Mouse (Mus musculus) midbrain, embryonic 15.5 days (tissue): ENCODE results near the gene Pkn3. TPM values are rescaled to one million over a fixed set of nuclear protein-coding genes. Genes with fewer than 3 reads are reported as not detected.
"Not testable (repeated sequence)": the region's sequence is repeated elsewhere in the genome, so short reads cannot be mapped to it uniquely, and the experiment has no call there.

ENCODE experiments used
- ATAC-seq: fragments of 200-750 bp; cut with Nextera tagmentation; replicated peaks from 2 replicates; pipeline ENCODE4 v1.8.0; 2017; ENCODE audit warnings: moderate TSS enrichment
- H3K27ac ChIP-seq: fragments of 300-500 bp; sonication (generic); 2 replicates; pipeline ENCODE4 v1.5.1; 2015; ENCODE audit warnings: mild to moderate bottlenecking, inconsistent platforms
- H3K27me3 ChIP-seq: fragments of 300-500 bp; sonication (generic); replicated peaks from 2 replicates; pipeline ENCODE4 v1.6.1; 2015; ENCODE audit warnings: inconsistent platforms
- H3K36me3 ChIP-seq: fragments of 300-500 bp; sonication (generic); replicated peaks from 2 replicates; pipeline ENCODE4 v1.6.1; 2015; ENCODE audit warnings: inconsistent platforms
- H3K4me1 ChIP-seq: fragments of 300-500 bp; sonication (generic); 2 replicates; pipeline ENCODE4 v1.6.1; 2015; ENCODE audit warnings: inconsistent platforms
- H3K4me2 ChIP-seq: fragments of 300-500 bp; sonication (generic); 2 replicates; pipeline ENCODE4 v1.6.1; 2015; ENCODE audit warnings: inconsistent platforms, mild to moderate bottlenecking, moderate library complexity
- H3K4me3 ChIP-seq: fragments of 300-500 bp; sonication (generic); 2 replicates; pipeline ENCODE4 v1.5.1; 2015; ENCODE audit warnings: mild to moderate bottlenecking, inconsistent platforms
- H3K9ac ChIP-seq: fragments of 300-500 bp; sonication (generic); 2 replicates; pipeline ENCODE4 v1.6.1; 2015; ENCODE audit warnings: mild to moderate bottlenecking, inconsistent platforms
- H3K9me3 ChIP-seq: fragments of 300-500 bp; sonication (generic); 2 replicates; pipeline ENCODE4 v1.6.1; 2016; ENCODE audit warnings: inconsistent platforms
- WGBS: fragments of 180-500 bp; shearing (Covaris S2); methylation state at CpG from one replicate; pipeline ENCODE4 v1.1.7; 2015; ENCODE audit warnings: mixed read lengths; 5-methylcytosine and 5-hydroxymethylcytosine counted together
- polyA plus RNA-seq: library from polyadenylated mRNA; unstranded; fragments of >200 nt; fragmentation: Nextera tagmentation; extraction: Ambion mirVana; gene quantifications from 2 replicates; pipeline ENCODE4 v1.2.1, GENCODE M21; 2015

Gene Pkn3
- polyA plus RNA-seq, 1 experiment from 2014 or later: 1.8 TPM

DNA sequence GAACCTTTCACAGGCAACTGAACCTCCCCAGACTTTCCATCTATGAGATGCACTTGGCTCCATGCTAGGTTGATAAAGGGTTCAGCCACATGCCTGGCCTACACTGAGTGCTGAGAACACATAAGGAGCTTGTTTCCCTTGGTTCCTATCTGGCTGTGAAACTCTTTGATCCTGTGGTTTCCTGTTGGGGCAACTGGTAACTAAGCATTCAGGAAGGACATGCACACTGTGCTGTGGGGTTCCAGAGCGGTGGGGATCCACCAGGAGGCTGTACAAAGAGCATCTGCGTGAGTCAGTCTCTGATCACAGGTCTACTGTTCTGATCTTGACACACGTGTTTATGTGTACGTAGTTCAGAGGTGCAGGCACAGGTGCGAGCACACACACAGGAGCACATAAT lies 35.1 kb downstream of the Pkn3 start:
- Histone ChIP-seq H3K9me3 (no peaks in the 10 kb centered on the region), H3K9ac (no peak overlapping the region), H3K27me3 (no peaks in the 10 kb centered on the region), H3K36me3 (peaks cover 45% of the 10 kb centered on the region), H3K4me1 (no peaks in the 10 kb centered on the region), H3K27ac (no peak overlapping the region), H3K4me2 (no peak overlapping the region), H3K4me3 (no peak overlapping the region)
- 87% methylated on average over 5 of the region's 5 CpGs for WGBS
- no peak for ATAC-seq

DNA sequence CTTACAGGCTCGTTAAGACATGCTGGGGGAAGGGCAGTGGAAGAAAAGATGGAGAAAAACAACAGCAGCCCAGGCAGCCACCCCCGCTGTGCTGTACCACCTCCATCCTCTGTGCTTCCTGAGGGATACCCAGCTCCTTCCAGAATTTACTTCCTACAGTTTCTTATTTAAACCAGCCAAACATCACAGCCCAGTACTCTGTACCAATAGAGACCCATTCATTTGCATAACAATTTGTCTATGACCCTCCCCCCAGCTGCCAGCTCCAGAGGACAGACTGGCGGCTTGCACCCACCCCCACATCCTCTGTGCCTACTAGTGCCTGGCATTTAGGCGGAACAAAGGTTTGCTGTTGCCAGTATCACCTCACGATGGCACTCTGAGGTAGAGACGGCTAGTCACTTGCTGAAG lies 42.2 kb downstream of the Pkn3 start:
- Histone ChIP-seq H3K9ac (no peak overlapping the region; the same call in 1 of the 2 replicates), H3K27ac (peak overlapping the region; percentile 52), H3K4me2 (peak overlapping the region; percentile 5; the same call in 1 of the 2 replicates)

DNA sequence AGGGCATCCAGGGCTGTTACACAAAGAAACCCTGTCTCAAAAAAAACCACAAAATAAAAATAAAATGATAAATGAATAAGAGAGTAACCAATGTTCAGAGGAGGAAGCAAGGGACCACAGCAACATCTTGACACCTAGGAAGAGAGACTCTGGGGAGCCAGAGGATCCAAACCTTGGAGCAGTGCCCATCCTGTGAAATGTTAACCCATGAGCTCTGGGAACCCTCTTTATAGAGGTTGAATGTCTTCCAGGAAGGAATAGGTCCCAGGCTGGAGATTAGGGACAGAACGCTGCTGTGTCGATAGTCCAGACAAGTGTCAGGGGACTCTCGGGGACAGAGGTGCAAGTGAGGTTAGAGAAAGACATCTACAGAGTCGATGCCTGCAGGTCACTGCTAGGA lies 42.8 kb downstream of the Pkn3 start:
- peak overlapping the region; percentile 49; the same call in 1 of the 2 replicates for H3K27ac ChIP-seq
- no peak overlapping the region; the same call in 1 of the 2 replicates for H3K9ac ChIP-seq
- H3K4me1 ChIP-seq: peaks cover 43% of the 10 kb centered on the region
- H3K27me3 ChIP-seq: no peaks in the 10 kb centered on the region
- H3K4me2 ChIP-seq: no peak overlapping the region
- WGBS: 77% methylated on average over 4 of the region's 4 CpGs
- no peak overlapping the region for H3K4me3 ChIP-seq
- no peaks in the 10 kb centered on the region for H3K9me3 ChIP-seq
- no peak for ATAC-seq
- H3K36me3 ChIP-seq: no peaks in the 10 kb centered on the region

More for the DNA sequence above, 42.2 kb downstream of the Pkn3 start:
- Histone ChIP-seq H3K27me3 (no peaks in the 10 kb centered on the region), H3K4me3 (no peak overlapping the region), H3K4me1 (peaks cover 37% of the 10 kb centered on the region), H3K36me3 (no peaks in the 10 kb centered on the region), H3K9me3 (no peaks in the 10 kb centered on the region)
- ATAC-seq: no peak
- 10% methylated on average over 6 of the region's 6 CpGs for WGBS

DNA sequence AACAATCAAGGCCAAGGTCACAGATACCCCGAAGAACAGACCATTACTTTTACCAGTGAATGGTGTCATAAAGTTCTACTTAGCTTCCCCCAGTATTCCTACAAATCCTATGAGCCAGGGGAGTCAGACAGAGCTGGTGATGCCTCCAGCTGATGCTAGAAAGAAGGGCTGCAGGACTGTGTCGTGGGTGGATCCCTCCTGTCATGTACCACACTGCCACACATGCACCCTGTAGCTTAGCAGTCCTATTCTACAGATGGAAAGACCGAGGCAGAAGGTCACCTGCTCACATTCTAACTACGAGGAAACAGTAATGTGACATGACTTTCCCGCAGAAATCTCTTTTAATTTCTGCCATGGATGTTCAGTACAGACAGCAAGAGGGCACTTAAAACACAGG lies 45.3 kb downstream of the Pkn3 start:
- Histone ChIP-seq H3K36me3 (no peaks in the 10 kb centered on the region), H3K9ac (no peak overlapping the region), H3K27me3 (no peaks in the 10 kb centered on the region), H3K4me3 (no peak overlapping the region), H3K4me2 (peak overlapping the region; percentile 93; the same call in 1 of the 2 replicates), H3K4me1 (peaks cover 46% of the 10 kb centered on the region), H3K27ac (no peak overlapping the region), H3K9me3 (no peaks in the 10 kb centered on the region)
- 85% methylated on average over 5 of the region's 5 CpGs for WGBS
- no peak for ATAC-seq

DNA sequence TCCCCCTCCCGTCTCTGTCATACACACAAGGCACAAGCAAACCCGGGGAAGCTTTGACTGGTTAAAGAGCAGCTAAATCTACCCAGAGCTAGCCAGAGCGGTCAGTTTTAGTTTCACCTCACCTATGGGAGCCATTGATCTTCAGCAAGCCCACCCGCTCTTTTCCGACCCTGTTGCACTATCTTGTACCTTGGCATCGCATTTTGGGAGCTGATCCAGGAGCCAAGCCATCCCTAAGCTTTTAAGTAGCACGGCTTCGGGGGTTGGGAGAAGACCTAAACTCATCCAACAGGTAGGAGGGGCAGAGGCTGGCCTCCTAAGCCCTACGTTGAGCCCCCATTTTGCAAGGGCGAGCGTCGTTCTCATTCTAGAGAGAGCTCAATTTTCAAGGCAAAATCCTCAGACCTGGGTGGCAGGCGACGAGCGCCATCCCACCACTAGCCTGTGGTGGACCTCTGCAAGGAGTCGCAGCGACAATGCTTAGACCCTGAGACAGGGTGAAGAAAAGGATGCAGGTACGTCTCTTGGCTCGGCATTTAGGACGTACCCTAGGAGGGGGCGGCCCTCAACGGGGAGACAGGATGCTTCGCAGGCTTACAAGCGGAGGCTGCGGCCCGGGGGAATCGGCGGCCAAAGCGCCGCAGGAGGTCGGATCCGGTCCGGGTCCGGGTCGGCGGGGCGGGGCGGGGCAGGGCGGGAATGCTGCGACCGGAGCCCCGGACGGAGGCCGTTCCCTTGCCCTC lies 46.4 kb downstream of the Pkn3 start:
- no peaks in the 10 kb centered on the region for H3K36me3 ChIP-seq
- H3K9me3 ChIP-seq: no peaks in the 10 kb centered on the region
- peak overlapping the region; percentile 70 for H3K4me3 ChIP-seq
- H3K27me3 ChIP-seq: no peaks in the 10 kb centered on the region
- peak overlapping the region; percentile 93 for H3K4me2 ChIP-seq
- peak overlapping the region; percentile 92 for H3K27ac ChIP-seq
- H3K9ac ChIP-seq: peak overlapping the region; percentile 86
- peak; percentile 85 for ATAC-seq
- 3% methylated on average over 35 of the region's 44 CpGs for WGBS
- H3K4me1 ChIP-seq: peaks cover 45% of the 10 kb centered on the region

DNA sequence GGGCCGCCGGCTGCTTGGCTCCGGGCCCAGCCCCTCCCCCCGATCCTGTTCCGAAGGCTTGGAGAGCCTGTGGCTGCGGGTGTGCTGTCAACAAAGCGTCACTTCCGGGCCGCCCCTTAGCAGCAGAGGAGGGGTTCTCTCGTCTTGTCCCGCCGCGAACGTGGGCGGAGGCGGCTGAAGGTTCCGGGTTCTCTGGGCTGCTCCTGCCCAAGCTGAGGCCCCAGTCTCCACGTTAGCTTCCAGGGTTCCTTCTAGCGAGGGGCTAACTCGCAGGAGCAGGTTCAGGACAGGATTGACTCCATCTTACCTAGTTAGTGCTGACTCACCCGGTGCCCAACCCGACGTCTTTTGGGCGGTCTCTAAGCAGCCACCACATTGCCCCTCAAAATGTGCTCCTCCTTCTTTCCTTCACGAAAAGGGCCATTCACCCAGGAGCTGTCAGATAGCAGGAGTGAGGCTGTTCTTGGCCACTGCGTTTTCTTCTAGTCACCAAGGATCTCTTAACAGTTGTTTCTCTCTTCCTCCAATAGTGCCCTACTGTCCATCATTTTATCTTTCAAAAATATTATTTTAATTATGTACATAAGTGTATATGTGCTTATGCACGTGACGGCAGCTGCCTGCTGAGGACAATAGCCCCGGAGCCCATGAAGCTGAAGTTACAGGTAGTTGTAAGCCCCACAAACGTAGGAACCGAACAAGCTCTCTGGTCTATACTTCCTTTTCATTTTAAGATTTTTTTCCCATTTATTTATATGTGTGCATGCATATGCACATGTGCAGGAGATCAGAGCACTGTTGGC lies 47.2 kb downstream of the Pkn3 start, which contains the start of gene Zer1:
Gene Zer1, minus strand, starts transcription at position 114 of the 803 bp plus-strand sequence.
- Histone ChIP-seq H3K4me3 (peak within 1 kb of the TSS; percentile 70), H3K9me3 (no peaks in the 10 kb centered on the region), H3K4me1 (peaks cover 38% of the 10 kb centered on the region), H3K4me2 (peak within 1 kb of the TSS; percentile 93), H3K9ac (peak within 1 kb of the TSS; percentile 86), H3K27me3 (no peaks in the 10 kb centered on the region), H3K27ac (peak within 1 kb of the TSS; percentile 92), H3K36me3 (no peaks in the 10 kb centered on the region)
- peak; percentile 96 for ATAC-seq
- 9% methylated on average over 28 of the region's 31 CpGs for WGBS

DNA sequence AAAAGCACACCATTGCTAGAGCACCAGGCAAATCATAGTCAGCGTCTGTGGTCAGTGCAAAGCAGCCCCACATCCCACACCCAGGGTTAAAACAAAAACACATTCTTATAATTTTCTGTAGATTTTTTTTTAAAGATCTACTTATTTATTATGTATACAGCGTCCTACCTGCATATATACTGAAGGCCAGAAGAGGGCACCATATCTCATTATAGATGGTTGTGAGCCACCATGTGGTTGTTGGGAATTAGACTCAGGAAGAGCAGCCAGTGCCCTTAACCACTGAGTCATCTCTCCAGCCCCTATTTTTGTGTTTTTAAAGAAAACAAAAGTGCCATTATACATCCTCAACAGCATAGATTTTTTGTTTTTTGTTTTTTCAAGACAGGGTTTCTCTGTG lies 51.3 kb downstream of the Pkn3 start:
- no peak overlapping the region for H3K4me3 ChIP-seq

DNA sequence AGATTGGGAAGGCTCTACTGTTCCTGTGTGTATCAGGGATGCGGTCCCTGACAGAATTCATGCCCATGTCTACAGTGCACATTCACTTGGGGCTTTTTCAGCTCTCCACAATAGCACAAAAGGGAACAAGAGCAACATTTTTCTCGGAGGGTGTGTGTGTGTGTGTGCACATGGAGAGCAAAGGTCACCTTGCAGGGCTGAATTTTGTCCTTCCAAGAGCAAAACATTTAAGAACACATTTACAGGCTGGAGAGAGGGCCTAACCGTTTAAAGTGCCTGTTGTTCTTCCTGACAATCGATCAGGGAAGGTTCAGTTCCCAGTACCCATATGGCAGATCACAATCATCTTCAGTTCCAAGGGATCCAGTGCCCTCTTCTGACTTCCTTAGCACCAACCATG lies 52.7 kb downstream of the Pkn3 start:
- Histone ChIP-seq H3K36me3 (no peaks in the 10 kb centered on the region), H3K9ac (no peak overlapping the region), H3K4me2 (no peak overlapping the region), H3K27ac (no peak overlapping the region), H3K9me3 (no peaks in the 10 kb centered on the region), H3K4me1 (peaks cover 24% of the 10 kb centered on the region), H3K4me3 (no peak overlapping the region), H3K27me3 (no peaks in the 10 kb centered on the region)
- WGBS: 91% methylated on average over 4 of the region's 4 CpGs
- no peak for ATAC-seq

More for the DNA sequence above, 51.3 kb downstream of the Pkn3 start:
- no peak overlapping the region for H3K4me2 ChIP-seq
- ATAC-seq: no peak
- peaks cover 18% of the 10 kb centered on the region for H3K4me1 ChIP-seq
- 30% methylated on average over 2 of the region's 2 CpGs for WGBS
- no peak overlapping the region for H3K27ac ChIP-seq
- H3K9me3 ChIP-seq: no peaks in the 10 kb centered on the region
- no peaks in the 10 kb centered on the region for H3K27me3 ChIP-seq
- H3K9ac ChIP-seq: no peak overlapping the region
- no peaks in the 10 kb centered on the region for H3K36me3 ChIP-seq

DNA sequence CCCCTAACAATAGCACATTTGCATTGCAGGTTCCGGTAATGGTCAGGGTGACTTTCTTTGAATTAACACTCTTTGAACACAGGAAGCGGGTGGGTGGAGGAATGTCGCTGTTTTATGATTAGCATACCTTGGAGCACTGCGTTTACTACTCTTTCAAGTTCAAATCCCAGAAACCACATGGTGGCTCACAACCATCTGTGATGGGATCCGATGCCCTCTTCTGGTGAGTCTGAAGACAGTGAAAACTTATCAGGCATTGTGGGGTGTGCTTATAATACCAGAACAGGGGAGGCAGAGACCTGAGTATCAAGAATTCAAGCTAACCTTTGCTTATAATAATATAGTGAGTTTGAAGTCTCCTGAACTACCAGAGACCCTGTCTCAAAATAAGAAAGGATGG lies 53.8 kb downstream of the Pkn3 start:
- not testable (repeated sequence) for H3K9me3 ChIP-seq, ATAC-seq
- 72% methylated on average over 5 of the region's 5 CpGs for WGBS

DNA sequence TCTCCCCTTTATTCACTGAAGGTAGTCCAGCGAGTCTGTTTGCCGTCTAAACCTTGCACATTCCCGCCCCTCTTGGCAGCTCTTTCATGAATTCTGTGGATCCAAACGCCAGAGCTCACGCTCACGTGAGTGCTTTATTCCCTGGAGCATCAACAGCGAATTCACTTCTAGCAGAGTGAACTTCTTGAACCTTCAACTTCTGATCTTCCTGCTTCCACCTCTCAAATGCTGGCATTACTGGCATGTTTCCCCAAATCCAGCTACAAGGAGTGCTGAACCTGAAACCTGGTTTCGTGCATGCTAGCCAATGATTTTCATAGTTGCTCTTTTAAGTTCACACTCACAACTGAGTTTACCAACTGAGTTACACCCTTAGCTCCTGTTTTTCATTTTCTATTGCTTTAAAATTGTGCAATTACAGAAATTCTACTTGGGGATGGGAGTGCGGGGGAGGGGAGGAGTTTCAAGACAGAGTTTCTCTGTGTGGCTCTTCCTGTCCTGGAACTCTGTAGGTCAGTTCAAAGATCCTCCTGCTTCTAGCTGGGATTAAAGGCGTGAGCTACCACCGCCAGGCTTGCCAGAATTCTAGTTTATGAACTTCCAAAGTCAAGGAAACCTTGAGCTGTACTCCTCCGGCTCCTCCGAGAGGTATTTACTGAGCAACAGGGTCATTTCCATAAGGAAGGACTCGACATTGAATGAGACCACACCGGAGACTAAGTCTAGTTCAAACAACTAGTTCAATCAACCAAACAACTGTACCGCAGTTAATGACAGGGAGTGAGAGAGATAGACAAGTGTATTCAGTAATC lies 55.5 kb downstream of the Pkn3 start:
- 23% methylated on average over 16 of the region's 16 CpGs for WGBS
- no peaks in the 10 kb centered on the region for H3K27me3 ChIP-seq
- H3K9ac ChIP-seq: peak overlapping the region; percentile 78
- peaks cover 32% of the 10 kb centered on the region for H3K4me1 ChIP-seq
- peak overlapping the region; percentile 83 for H3K27ac ChIP-seq
- no peak; the same call in 1 of the 2 replicates for ATAC-seq
- H3K9me3 ChIP-seq: no peaks in the 10 kb centered on the region
- H3K4me3 ChIP-seq: peak overlapping the region; percentile 79
- peak overlapping the region; percentile 91 for H3K4me2 ChIP-seq
- no peaks in the 10 kb centered on the region for H3K36me3 ChIP-seq

More for the DNA sequence above, 53.8 kb downstream of the Pkn3 start:
- H3K27ac ChIP-seq, H3K9ac ChIP-seq, H3K27me3 ChIP-seq, H3K4me3 ChIP-seq, H3K4me2 ChIP-seq, H3K36me3 ChIP-seq: not testable (repeated sequence)
- H3K4me1 ChIP-seq: peaks cover 28% of the 10 kb centered on the region

DNA sequence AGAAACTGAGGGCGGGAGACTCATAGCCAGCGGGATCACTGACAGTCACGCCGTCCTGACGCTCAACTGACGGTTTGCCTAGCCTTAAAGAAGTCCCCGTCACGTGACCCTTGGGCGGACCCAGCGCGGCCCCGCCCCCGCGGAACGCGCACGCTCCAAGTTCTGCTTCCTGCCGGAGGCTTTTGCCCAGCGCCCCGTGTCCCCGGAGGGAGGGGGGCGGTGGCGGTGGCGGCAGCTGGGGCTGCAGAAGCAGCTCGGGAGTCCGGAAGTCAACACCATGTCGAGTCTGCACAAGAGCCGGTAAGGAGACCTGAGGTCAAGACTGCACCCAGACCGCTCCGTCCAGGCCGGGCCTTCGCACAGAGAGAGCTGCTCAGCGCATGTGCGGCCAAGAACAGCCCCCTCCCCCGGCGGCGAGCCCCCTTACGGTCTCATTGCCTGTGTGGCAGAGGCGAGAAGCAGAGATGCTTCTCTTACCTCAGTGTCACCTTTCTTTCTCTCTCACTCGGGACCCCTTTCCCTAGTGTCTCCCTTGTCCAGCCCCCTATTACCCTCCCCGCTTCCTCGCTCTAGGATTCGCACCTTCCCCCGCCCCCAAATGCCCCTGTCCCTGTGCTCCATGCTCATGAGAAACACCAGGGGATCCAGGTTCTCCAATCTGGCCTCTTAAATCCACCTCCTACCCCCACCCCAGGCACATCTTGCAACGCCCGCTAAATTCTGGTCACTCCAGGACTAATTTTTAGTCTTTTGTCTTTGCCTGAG lies 56.3 kb downstream of the Pkn3 start, which contains the start of gene Tbc1d13:
Gene Tbc1d13, plus strand, starts transcription at position 134 of the 765 bp plus-strand sequence.
- Histone ChIP-seq H3K27me3 (no peaks in the 10 kb centered on the region), H3K9ac (peak within 1 kb of the TSS; percentile 78), H3K9me3 (no peaks in the 10 kb centered on the region), H3K27ac (peak within 1 kb of the TSS; percentile 83), H3K4me2 (peak within 1 kb of the TSS; percentile 91), H3K4me3 (peak within 1 kb of the TSS; percentile 79), H3K4me1 (peaks cover 32% of the 10 kb centered on the region), H3K36me3 (no peaks in the 10 kb centered on the region)
- ATAC-seq: peak; percentile 93
- under 1% methylated on average over 46 of the region's 46 CpGs for WGBS
